Mouse (Mus musculus): ENCODE data around the gene Slc25a36. TPM values are rescaled to one million over a fixed set of nuclear protein-coding genes. Genes with fewer than 3 reads are reported as not detected.

Slc25a36 gene
- polyA plus RNA-seq, 1 experiment from 2014 or later, result 98.3 TPM

DNA sequence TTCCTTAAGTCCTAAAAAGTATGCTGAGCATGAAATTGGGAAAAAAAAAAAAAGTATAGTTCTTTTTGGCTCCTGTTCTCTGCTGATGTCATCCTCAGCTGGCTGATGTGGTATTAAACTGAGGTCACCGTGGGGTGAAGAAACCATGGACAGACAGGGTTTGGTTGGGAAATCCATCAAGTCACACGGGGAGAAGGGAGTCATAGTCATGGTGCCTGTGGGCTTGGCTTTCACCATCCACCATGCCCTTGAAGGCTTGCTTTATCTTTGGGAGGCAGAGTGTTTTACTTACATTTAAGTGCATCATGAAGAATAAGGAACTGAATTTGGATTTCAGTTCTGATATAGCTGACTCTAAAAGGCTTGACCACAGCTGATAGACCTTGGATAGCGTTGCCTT lies 72.9 kb downstream of the Slc25a36 start:
- Histone ChIP-seq H3K9me3 (replicated peaks) (no peaks in the 10 kb centered on the region), H3K4me2 (no peak overlapping the region), H3K9ac (no peak overlapping the region), H3K4me1 (replicated peaks) (no peaks in the 10 kb centered on the region), H3K36me3 (no peaks in the 10 kb centered on the region), H3K27me3 (replicated peaks) (no peaks in the 10 kb centered on the region), H3K27ac (ENCODE audit: poor library complexity, severe bottlenecking) (no peak overlapping the region), H3K4me3 (no peak overlapping the region)
- 81% methylated on average over 3 of the region's 3 CpGs for WGBS
- ATAC-seq (ENCODE audit: insufficient number of reproducible peaks, low FRiP score), result no peak

DNA sequence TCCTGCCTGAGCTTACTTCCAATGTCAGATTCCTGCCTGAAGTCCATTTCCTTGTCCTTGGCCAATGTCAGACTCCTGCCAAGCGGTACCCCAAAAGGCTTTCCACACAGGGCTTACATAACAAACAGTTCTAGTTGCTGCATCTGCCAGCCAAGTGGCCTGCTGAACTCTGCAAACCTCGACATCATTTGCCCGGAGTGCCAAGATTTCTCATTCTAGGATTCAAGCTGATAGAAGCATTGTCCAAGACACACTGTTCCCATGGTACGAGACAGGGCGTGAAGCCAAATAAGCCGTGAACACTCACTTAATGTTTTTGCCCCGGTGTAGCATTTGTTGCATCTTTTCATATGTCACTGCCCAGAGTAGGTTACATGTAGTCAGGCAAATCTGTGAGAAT lies 74.3 kb downstream of the Slc25a36 start:
- Histone ChIP-seq H3K9me3 (replicated peaks) (no peaks in the 10 kb centered on the region), H3K27me3 (replicated peaks) (no peaks in the 10 kb centered on the region), H3K36me3 (no peaks in the 10 kb centered on the region), H3K4me3 (no peak overlapping the region), H3K27ac (ENCODE audit: poor library complexity, severe bottlenecking) (no peak overlapping the region), H3K9ac (no peak overlapping the region), H3K4me1 (replicated peaks) (no peaks in the 10 kb centered on the region), H3K4me2 (no peak overlapping the region)
- ATAC-seq (ENCODE audit: insufficient number of reproducible peaks, low FRiP score), result no peak
- WGBS, result 81% methylated on average over 7 of the region's 7 CpGs

- Histone ChIP-seq H3K9me3 (replicated peaks) (peaks cover 3% of the 10 kb centered on the region), H3K27me3 (replicated peaks) (no peaks in the 10 kb centered on the region; the same call in 1 of the 2 replicates), H3K4me3 (no peak overlapping the region), H3K9ac (no peak overlapping the region), H3K4me2 (no peak overlapping the region), H3K27ac (ENCODE audit: poor library complexity, severe bottlenecking) (no peak overlapping the region), H3K4me1 (replicated peaks) (no peaks in the 10 kb centered on the region), H3K36me3 (no peaks in the 10 kb centered on the region)
- no peak for ATAC-seq (ENCODE audit: insufficient number of reproducible peaks, low FRiP score)
- 75% methylated on average over 12 of the region's 12 CpGs for WGBS
These were observed 83.6 kb downstream of the Slc25a36 start for GRCm38 (mm10) chr9:97027361-97027760.

GRCm38 (mm10) chr9:97026006-97026405 lies 85.0 kb downstream of the Slc25a36 start:
- ATAC-seq (ENCODE audit: insufficient number of reproducible peaks, low FRiP score), result no peak
- 74% methylated on average over 4 of the region's 4 CpGs for WGBS
- Histone ChIP-seq H3K4me1 (replicated peaks) (no peaks in the 10 kb centered on the region), H3K27me3 (replicated peaks) (no peaks in the 10 kb centered on the region; the same call in 1 of the 2 replicates), H3K9ac (no peak overlapping the region), H3K27ac (ENCODE audit: poor library complexity, severe bottlenecking) (no peak overlapping the region), H3K9me3 (replicated peaks) (peaks cover 3% of the 10 kb centered on the region), H3K4me2 (no peak overlapping the region), H3K4me3 (no peak overlapping the region), H3K36me3 (no peaks in the 10 kb centered on the region)

Other genes with a start within 250 kb of the Slc25a36 start
- gene Pxylp1, start 218.5 kb downstream of the Slc25a36 start, polyA plus RNA-seq (2016; fragmentation: Nextera tagmentation; extraction: Ambion mirVana), result 36.9 and 37.3 TPM in 2 replicates
- gene Spsb4, start 92.3 kb downstream of the Slc25a36 start, polyA plus RNA-seq (2016; fragmentation: Nextera tagmentation; extraction: Ambion mirVana), result 66.1 and 67.6 TPM in 2 replicates